Mouse (Mus musculus): ENCODE measurements at regions not wholly inside any gene's neighbourhood (a gene's known extent, or its start where the extent isn't known, plus 50 kb on each side); places are given as distances from the start of the nearest gene placed in this dataset.

- no peak for TF ChIP-seq CTCF (IDR thresholded peaks at IDR 0.05; ENCODE audit: low read depth)
- TF ChIP-seq EP300 (optimal IDR thresholded peaks at IDR 0.05): no peak
Observed at GRCm38 (mm10) chr3:147287503-147287902, 435.3 kb downstream of the Ttll7 start.
